Mouse (Mus musculus): ENCODE results near the gene Taok1. TPM values are rescaled to one million over a fixed set of nuclear protein-coding genes. Genes with fewer than 3 reads are reported as not detected.

The Taok1 gene
- total RNA-seq, 1 experiment: 60.8 TPM

GRCm38 (mm10) chr11:77491123-77491501, 116.5 kb downstream of the Taok1 start:
- Histone ChIP-seq H3K9me3 (ENCODE audit: control insufficient read depth, insufficient read depth, low read depth, low read length) (no peaks in the 10 kb centered on the region), H3K36me3 (ENCODE audit: control insufficient read depth, insufficient read depth, low read length, poor library complexity, severe bottlenecking) (no peaks in the 10 kb centered on the region), H3K9ac (ENCODE audit: insufficient read depth, low read depth, low read length, poor library complexity, severe bottlenecking) (peak overlapping the region; percentile 45; the same call in 1 of the 2 replicates), H3K4me3 (ENCODE audit: insufficient read depth in 1 of 2, low read depth in 1 of 2, low read length in 2 of 2, poor library complexity in 1 of 2, severe bottlenecking in 1 of 2) (peak overlapping the region; percentile 46 to 70), H3K27ac (ENCODE audit: insufficient read depth, low read depth, low read length, poor library complexity, severe bottlenecking) (no peak overlapping the region), H3K4me1 (ENCODE audit: control insufficient read depth in 2 of 2, insufficient read depth in 2 of 2, low read length in 2 of 2, poor library complexity in 1 of 2) (peaks cover 13 to 25% of the 10 kb centered on the region in 2 experiments)
- TF ChIP-seq ZC3H11A (IDR thresholded peaks at IDR 0.05; ENCODE audit: borderline replicate concordance, low read depth, low read length): peak; percentile 56; the same call in 1 of the 2 replicates
- TF ChIP-seq CHD2 (IDR thresholded peaks at IDR 0.05; ENCODE audit: low read depth, low read length): 0 out of 2 replicates have a peak, but pooled peaks have one; percentile 24
- TF ChIP-seq ZNF384 (IDR thresholded peaks at IDR 0.05; ENCODE audit: low read depth, low read length): no peak
- no peak for TF ChIP-seq MAFK (IDR thresholded peaks at IDR 0.05; ENCODE audit: insufficient read depth, low read depth, low read length)
- TF ChIP-seq HCFC1 (IDR thresholded peaks at IDR 0.05; ENCODE audit: borderline replicate concordance, insufficient read depth, low read length): no peak
- peak; percentile 94 for DNase-seq (ENCODE audit: low read depth, low spot score)
- in situ Hi-C loops (cut with MboI; ENCODE audit: low sequenced_read_pairs in 2 of 2, unreplicated experiment in 2 of 2): no loop called here

GRCm38 (mm10) chr11:77490451-77490850, 117.2 kb downstream of the Taok1 start:
- Histone ChIP-seq H3K4me3 (ENCODE audit: insufficient read depth in 1 of 2, low read depth in 1 of 2, low read length in 2 of 2, poor library complexity in 1 of 2, severe bottlenecking in 1 of 2) (no peak overlapping the region), H3K27ac (ENCODE audit: insufficient read depth, low read depth, low read length, poor library complexity, severe bottlenecking) (no peak overlapping the region), H3K9me3 (ENCODE audit: control insufficient read depth, insufficient read depth, low read depth, low read length) (no peaks in the 10 kb centered on the region), H3K4me1 (ENCODE audit: control insufficient read depth in 2 of 2, insufficient read depth in 2 of 2, low read length in 2 of 2, poor library complexity in 1 of 2) (peaks cover 10 to 24% of the 10 kb centered on the region in 2 experiments), H3K9ac (ENCODE audit: insufficient read depth, low read depth, low read length, poor library complexity, severe bottlenecking) (no peak overlapping the region), H3K36me3 (ENCODE audit: control insufficient read depth, insufficient read depth, low read length, poor library complexity, severe bottlenecking) (no peaks in the 10 kb centered on the region)
- no peak for DNase-seq (ENCODE audit: low read depth, low spot score)
- TF ChIP-seq ZC3H11A (IDR thresholded peaks at IDR 0.05; ENCODE audit: borderline replicate concordance, low read depth, low read length) (no peak), CHD2 (IDR thresholded peaks at IDR 0.05; ENCODE audit: low read depth, low read length) (no peak), MAFK (IDR thresholded peaks at IDR 0.05; ENCODE audit: insufficient read depth, low read depth, low read length) (no peak), HCFC1 (IDR thresholded peaks at IDR 0.05; ENCODE audit: borderline replicate concordance, insufficient read depth, low read length) (no peak), ZNF384 (IDR thresholded peaks at IDR 0.05; ENCODE audit: low read depth, low read length) (no peak)
- in situ Hi-C loops (cut with MboI; ENCODE audit: low sequenced_read_pairs in 2 of 2, unreplicated experiment in 2 of 2): no loop called here

- Histone ChIP-seq H3K9me3 (ENCODE audit: control insufficient read depth, insufficient read depth, low read depth, low read length) (no peaks in the 10 kb centered on the region), H3K9ac (ENCODE audit: insufficient read depth, low read depth, low read length, poor library complexity, severe bottlenecking) (peak within 1 kb of the TSS; percentile 73), H3K4me3 (ENCODE audit: insufficient read depth in 1 of 2, low read depth in 1 of 2, low read length in 2 of 2, poor library complexity in 1 of 2, severe bottlenecking in 1 of 2) (peak within 1 kb of the TSS; percentile 73 to 91), H3K27ac (ENCODE audit: insufficient read depth, low read depth, low read length, poor library complexity, severe bottlenecking) (no peak within 1 kb of the TSS), H3K36me3 (ENCODE audit: control insufficient read depth, insufficient read depth, low read length, poor library complexity, severe bottlenecking) (no peaks in the 10 kb centered on the region), H3K4me1 (ENCODE audit: control insufficient read depth in 2 of 2, insufficient read depth in 2 of 2, low read length in 2 of 2, poor library complexity in 1 of 2) (peaks cover 8 to 19% of the 10 kb centered on the region in 2 experiments)
- no peak for DNase-seq (ENCODE audit: low read depth, low spot score)
- peak; percentile 89 for TF ChIP-seq HCFC1 (IDR thresholded peaks at IDR 0.05; ENCODE audit: borderline replicate concordance, insufficient read depth, low read length)
- TF ChIP-seq ZC3H11A (IDR thresholded peaks at IDR 0.05; ENCODE audit: borderline replicate concordance, low read depth, low read length): no peak
- in situ Hi-C loops (cut with MboI; ENCODE audit: low sequenced_read_pairs in 2 of 2, unreplicated experiment in 2 of 2): no loop called here
Observed at GRCm38 (mm10) chr11:77489591-77490235, 117.9 kb downstream of the Taok1 start, which contains the start of gene Ankrd13b. Gene Ankrd13b, minus strand, starts transcription at chr11:77489678.

- Histone ChIP-seq H3K4me1 (ENCODE audit: control insufficient read depth in 2 of 2, insufficient read depth in 2 of 2, low read length in 2 of 2, poor library complexity in 1 of 2) (peaks cover 3 to 15% of the 10 kb centered on the region in 2 experiments; a peak in 3 of 4 replicates), H3K9me3 (ENCODE audit: control insufficient read depth, insufficient read depth, low read depth, low read length) (no peaks in the 10 kb centered on the region)
- no peak for DNase-seq (ENCODE audit: low read depth, low spot score)
Observed at GRCm38 (mm10) chr11:77488771-77489581, 118.6 kb downstream of the Taok1 start.

More at GRCm38 (mm10) chr11:77488771-77489581, 118.6 kb downstream of the Taok1 start:
- H3K27ac ChIP-seq (ENCODE audit: insufficient read depth, low read depth, low read length, poor library complexity, severe bottlenecking): no peak overlapping the region
- peak overlapping the region; percentile 73 to 91 for H3K4me3 ChIP-seq (ENCODE audit: insufficient read depth in 1 of 2, low read depth in 1 of 2, low read length in 2 of 2, poor library complexity in 1 of 2, severe bottlenecking in 1 of 2)
- H3K36me3 ChIP-seq (ENCODE audit: control insufficient read depth, insufficient read depth, low read length, poor library complexity, severe bottlenecking): no peaks in the 10 kb centered on the region
- in situ Hi-C loops (cut with MboI; ENCODE audit: low sequenced_read_pairs in 2 of 2, unreplicated experiment in 2 of 2): no loop called here
- peak overlapping the region; percentile 73 for H3K9ac ChIP-seq (ENCODE audit: insufficient read depth, low read depth, low read length, poor library complexity, severe bottlenecking)
- TF ChIP-seq CHD2 (IDR thresholded peaks at IDR 0.05; ENCODE audit: low read depth, low read length) (no peak), MAFK (IDR thresholded peaks at IDR 0.05; ENCODE audit: insufficient read depth, low read depth, low read length) (no peak), HCFC1 (IDR thresholded peaks at IDR 0.05; ENCODE audit: borderline replicate concordance, insufficient read depth, low read length) (0 out of 2 replicates have a peak, but pooled peaks have one; percentile 32)

All from ES-E14 (cell line).